Mouse (Mus musculus) ES-Bruce4 (cell line): ENCODE results near the gene Uxs1.

Experiments used
- CTCF ChIP-seq: IDR thresholded peaks from one replicate; pipeline ENCODE4 v1.8.1; 2011; ENCODE audit warnings: low read depth, low read length
- EP300 ChIP-seq: IDR thresholded peaks from 2 replicates; pipeline ENCODE4 v1.6.1; 2011; ENCODE audit warnings: low read depth, low read length; ENCODE audit not compliant: insufficient read depth
- POLR2A ChIP-seq: IDR thresholded peaks from one replicate; pipeline ENCODE4 v1.8.1; 2011; ENCODE audit warnings: low read length; ENCODE audit not compliant: insufficient read depth

DNA sequence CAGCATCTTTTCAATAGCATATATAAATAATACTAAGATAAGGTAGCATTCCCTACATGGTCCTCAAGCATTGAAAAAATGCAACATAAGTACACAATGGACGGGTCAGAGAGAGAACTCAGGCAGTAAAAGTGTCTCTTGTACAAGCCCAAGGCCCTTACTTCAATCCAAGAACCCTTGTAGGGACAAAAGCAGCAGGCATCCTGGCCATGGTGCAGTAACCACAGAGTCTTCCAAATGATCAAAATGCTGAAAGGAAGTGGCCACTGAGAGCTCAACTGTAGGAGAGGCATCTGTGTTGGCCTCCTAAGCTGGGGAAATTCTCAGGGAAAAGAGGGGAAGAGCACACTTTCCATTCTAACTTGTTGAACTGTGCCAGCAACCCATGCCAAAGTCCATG is 2.5 kb upstream of the Uxs1 start:
- TF ChIP-seq POLR2A (no peak), EP300 (no peak), CTCF (no peak)
